Mouse (Mus musculus): ENCODE measurements around the gene Tmem39b.
"Not testable (repeated sequence)": the region's sequence is repeated elsewhere in the genome, so short reads cannot be mapped to it uniquely, and the experiment has no call there.

GRCm38 (mm10) chr4:129735485-129735884 lies 38.8 kb upstream of the Tmem39b start:
- TF ChIP-seq CTCF, EP300 (IDR thresholded peaks at IDR 0.05; ENCODE audit: low read depth): not testable (repeated sequence)

Data from liver, postnatal 0 days (tissue).